Mouse (Mus musculus) neural tube, embryonic 15.5 days (tissue): ENCODE measurements at regions not wholly inside any gene's neighbourhood (a gene's known extent, or its start where the extent isn't known, plus 50 kb on each side); places are given as distances from the start of the nearest gene placed in this dataset.

Source experiments
- ATAC-seq: fragments of 200-750 bp; cut with Nextera tagmentation; 2 replicates; pipeline ENCODE4 v1.8.0; 2017; ENCODE audit warnings: mild to moderate bottlenecking, moderate TSS enrichment, moderate library complexity; ENCODE audit not compliant: low FRiP score
- H3K27ac ChIP-seq: fragments of 300-500 bp; sonication (generic); replicated peaks from 2 replicates; pipeline ENCODE4 v1.5.1; 2015; ENCODE audit warnings: mild to moderate bottlenecking, inconsistent platforms
- H3K27me3 ChIP-seq: fragments of 300-500 bp; sonication (generic); replicated peaks from 2 replicates; pipeline ENCODE4 v1.6.1; 2015; ENCODE audit warnings: inconsistent platforms
- H3K36me3 ChIP-seq: fragments of 300-500 bp; sonication (generic); 2 replicates; pipeline ENCODE4 v1.6.1; 2015; ENCODE audit warnings: inconsistent platforms
- H3K4me1 ChIP-seq: fragments of 300-500 bp; sonication (generic); 2 replicates; pipeline ENCODE4 v1.6.1; 2015; ENCODE audit warnings: inconsistent platforms
- H3K4me2 ChIP-seq: fragments of 300-500 bp; sonication (generic); 2 replicates; pipeline ENCODE4 v1.6.1; 2015; ENCODE audit warnings: inconsistent platforms, mild to moderate bottlenecking, moderate library complexity
- H3K4me3 ChIP-seq: fragments of 300-500 bp; sonication (generic); replicated peaks from 2 replicates; pipeline ENCODE4 v1.5.1; 2015; ENCODE audit warnings: mild to moderate bottlenecking, inconsistent platforms
- H3K9ac ChIP-seq: fragments of 300-500 bp; sonication (generic); replicated peaks from 2 replicates; pipeline ENCODE4 v1.6.1; 2015; ENCODE audit warnings: mild to moderate bottlenecking, inconsistent platforms
- H3K9me3 ChIP-seq: fragments of 300-500 bp; sonication (generic); replicated peaks from 2 replicates; pipeline ENCODE4 v1.6.1; 2016; ENCODE audit warnings: inconsistent platforms
- WGBS: fragments of 180-500 bp; shearing (Covaris S2); methylation state at CpG from one replicate; pipeline ENCODE4 v1.1.7; 2015; ENCODE audit warnings: mixed read lengths; 5-methylcytosine and 5-hydroxymethylcytosine counted together

GRCm38 (mm10) chr6:50808811-50809668 lies 154.8 kb upstream of the Npvf start:
- no peaks in the 10 kb centered on the region for H3K9me3 ChIP-seq
- H3K27ac ChIP-seq: 0 out of 2 replicates have a peak overlapping the region, but pooled peaks have one; percentile 33
- no peaks in the 10 kb centered on the region for H3K27me3 ChIP-seq
- WGBS: 45% methylated on average over 24 of the region's 24 CpGs
- no peaks in the 10 kb centered on the region for H3K36me3 ChIP-seq
- no peak overlapping the region for H3K4me2 ChIP-seq
- no peak overlapping the region for H3K4me3 ChIP-seq
- H3K9ac ChIP-seq: no peak overlapping the region; the same call in 1 of the 2 replicates
- ATAC-seq: no peak
- peaks cover 27% of the 10 kb centered on the region for H3K4me1 ChIP-seq

GRCm38 (mm10) chr6:50809669-50809983 lies 155.4 kb upstream of the Npvf start:
- no peaks in the 10 kb centered on the region for H3K9me3 ChIP-seq
- H3K4me1 ChIP-seq: peaks cover 27% of the 10 kb centered on the region
- H3K4me3 ChIP-seq: no peak overlapping the region
- H3K36me3 ChIP-seq: no peaks in the 10 kb centered on the region
- no peak overlapping the region for H3K4me2 ChIP-seq
- 47% methylated on average over 4 of the region's 4 CpGs for WGBS
- ATAC-seq: no peak
- H3K27me3 ChIP-seq: no peaks in the 10 kb centered on the region
- no peak overlapping the region for H3K27ac ChIP-seq
- H3K9ac ChIP-seq: no peak overlapping the region; the same call in 1 of the 2 replicates

GRCm38 (mm10) chr6:50814936-50815500 lies 160.8 kb upstream of the Npvf start:
- Histone ChIP-seq H3K27ac (no peak overlapping the region), H3K9me3 (no peaks in the 10 kb centered on the region), H3K4me2 (no peak overlapping the region), H3K4me3 (no peak overlapping the region), H3K9ac (no peak overlapping the region), H3K36me3 (no peaks in the 10 kb centered on the region), H3K27me3 (no peaks in the 10 kb centered on the region), H3K4me1 (peaks cover 16% of the 10 kb centered on the region)
- ATAC-seq: no peak
- 34% methylated on average over 10 of the region's 10 CpGs for whole genome bisulfite sequencing

- Histone ChIP-seq H3K27me3 (no peaks in the 10 kb centered on the region), H3K9ac (no peak overlapping the region), H3K4me2 (no peak overlapping the region), H3K36me3 (no peaks in the 10 kb centered on the region), H3K9me3 (no peaks in the 10 kb centered on the region), H3K27ac (peak overlapping the region; percentile 49), H3K4me1 (peaks cover 20% of the 10 kb centered on the region), H3K4me3 (no peak overlapping the region)
- 45% methylated on average over 8 of the region's 8 CpGs for WGBS
- no peak; the same call in 1 of the 2 replicates for ATAC-seq
Measured at GRCm38 (mm10) chr6:50815579-50815978, 161.3 kb upstream of the Npvf start.

GRCm38 (mm10) chr6:50817430-50817829 lies 163.2 kb upstream of the Npvf start:
- 62% methylated on average over 10 of the region's 10 CpGs for WGBS
- ATAC-seq: no peak
- Histone ChIP-seq H3K36me3 (no peaks in the 10 kb centered on the region), H3K4me1 (peaks cover 39% of the 10 kb centered on the region), H3K27me3 (no peaks in the 10 kb centered on the region), H3K27ac (no peak overlapping the region), H3K4me3 (no peak overlapping the region), H3K9ac (no peak overlapping the region), H3K4me2 (no peak overlapping the region), H3K9me3 (no peaks in the 10 kb centered on the region)

GRCm38 (mm10) chr6:50818433-50818832 lies 164.2 kb upstream of the Npvf start:
- no peak for ATAC-seq
- WGBS: 88% methylated on average over 5 of the region's 5 CpGs
- no peaks in the 10 kb centered on the region for H3K27me3 ChIP-seq
- no peaks in the 10 kb centered on the region for H3K9me3 ChIP-seq
- no peaks in the 10 kb centered on the region for H3K36me3 ChIP-seq
- peaks cover 49% of the 10 kb centered on the region for H3K4me1 ChIP-seq
- no peak overlapping the region for H3K4me3 ChIP-seq
- no peak overlapping the region for H3K4me2 ChIP-seq
- H3K27ac ChIP-seq: no peak overlapping the region
- no peak overlapping the region for H3K9ac ChIP-seq

GRCm38 (mm10) chr6:50818891-50819541 lies 164.8 kb upstream of the Npvf start:
- Histone ChIP-seq H3K9ac (no peak overlapping the region), H3K4me1 (peaks cover 52% of the 10 kb centered on the region)
- 50% methylated on average over 10 of the region's 10 CpGs for WGBS

GRCm38 (mm10) chr6:50821401-50822235 lies 167.4 kb upstream of the Npvf start:
- peaks cover 44% of the 10 kb centered on the region for H3K4me1 ChIP-seq
- H3K4me2 ChIP-seq: 0 out of 2 replicates have a peak overlapping the region, but pooled peaks have one; percentile 7
- WGBS: 31% methylated on average over 12 of the region's 12 CpGs
- no peak overlapping the region for H3K4me3 ChIP-seq
- H3K9me3 ChIP-seq: no peaks in the 10 kb centered on the region
- no peak; the same call in 1 of the 2 replicates for ATAC-seq
- no peaks in the 10 kb centered on the region for H3K36me3 ChIP-seq
- no peak overlapping the region for H3K9ac ChIP-seq
- H3K27ac ChIP-seq: peak overlapping the region; percentile 67
- no peaks in the 10 kb centered on the region for H3K27me3 ChIP-seq

More at GRCm38 (mm10) chr6:50818891-50819541, 164.8 kb upstream of the Npvf start:
- no peaks in the 10 kb centered on the region for H3K9me3 ChIP-seq
- no peaks in the 10 kb centered on the region for H3K27me3 ChIP-seq
- ATAC-seq: no peak
- H3K4me3 ChIP-seq: no peak overlapping the region
- H3K36me3 ChIP-seq: no peaks in the 10 kb centered on the region
- no peak overlapping the region for H3K4me2 ChIP-seq
- no peak overlapping the region for H3K27ac ChIP-seq

GRCm38 (mm10) chr6:50822236-50823151 lies 168.3 kb upstream of the Npvf start:
- WGBS: 29% methylated on average over 18 of the region's 18 CpGs
- H3K36me3 ChIP-seq: no peaks in the 10 kb centered on the region
- H3K27ac ChIP-seq: peak overlapping the region; percentile 67
- H3K9me3 ChIP-seq: no peaks in the 10 kb centered on the region
- peaks cover 44% of the 10 kb centered on the region for H3K4me1 ChIP-seq
- 0 out of 2 replicates have a peak overlapping the region, but pooled peaks have one; percentile 7 for H3K4me2 ChIP-seq
- H3K27me3 ChIP-seq: no peaks in the 10 kb centered on the region
- ATAC-seq: peak; percentile 67
- no peak overlapping the region for H3K4me3 ChIP-seq
- no peak overlapping the region for H3K9ac ChIP-seq

- WGBS: 15% methylated on average over 18 of the region's 18 CpGs
- Histone ChIP-seq H3K4me2 (no peak overlapping the region), H3K36me3 (no peaks in the 10 kb centered on the region), H3K9me3 (no peaks in the 10 kb centered on the region), H3K4me1 (peaks cover 44% of the 10 kb centered on the region), H3K27me3 (no peaks in the 10 kb centered on the region), H3K27ac (peak overlapping the region; percentile 67), H3K4me3 (no peak overlapping the region), H3K9ac (no peak overlapping the region)
- ATAC-seq: no peak
Measured at GRCm38 (mm10) chr6:50823220-50823910, 169.1 kb upstream of the Npvf start.
